Mouse (Mus musculus) forebrain, postnatal 0 days (tissue): ENCODE results near the gene Tradd. TPM values are rescaled to one million over a fixed set of nuclear protein-coding genes. Genes with fewer than 3 reads are reported as not detected.
A peak's percentile ranks its signal among the peaks of the same experiment; 100 is the strongest.

ENCODE experiments used
- ATAC-seq: fragments of 200-750 bp; cut with Nextera tagmentation; 2 replicates; pipeline ENCODE4 v1.8.0; 2017; ENCODE audit warnings: mild to moderate bottlenecking, moderate library complexity
- DNase-seq: peaks from one replicate; pipeline ENCODE4 v3.0.0-alpha.2; 2015
- H3K27ac ChIP-seq: fragments of 300-500 bp; sonication (generic); 2 replicates; pipeline ENCODE4 v1.5.1; 2014; ENCODE audit warnings: low read depth, mild to moderate bottlenecking, antibody characterized with exemption, low read length, moderate library complexity, mixed read lengths
- H3K27me3 ChIP-seq: fragments of 300-500 bp; sonication (generic); 2 replicates; pipeline ENCODE4 v1.6.1; 2014; ENCODE audit warnings: mild to moderate bottlenecking, low read length, mixed read lengths; ENCODE audit not compliant: insufficient read depth
- H3K36me3 ChIP-seq: fragments of 300-500 bp; sonication (generic); 2 replicates; pipeline ENCODE4 v1.6.1; 2014; ENCODE audit warnings: mild to moderate bottlenecking, moderate library complexity; ENCODE audit not compliant: insufficient read depth
- H3K4me1 ChIP-seq: fragments of 300-500 bp; sonication (generic); 2 replicates; pipeline ENCODE4 v1.6.1; 2014; ENCODE audit warnings: antibody characterized with exemption; ENCODE audit not compliant: insufficient read depth
- H3K4me2 ChIP-seq: fragments of 300-500 bp; sonication (generic); 2 replicates; pipeline ENCODE4 v1.6.1; 2014; ENCODE audit warnings: low read depth, mild to moderate bottlenecking, moderate library complexity
- H3K4me3 ChIP-seq: fragments of 300-500 bp; sonication (generic); 2 replicates; pipeline ENCODE4 v1.5.1; 2014; ENCODE audit warnings: low read depth, low read length, mixed read lengths
- H3K9ac ChIP-seq: fragments of 300-500 bp; sonication (generic); 2 replicates; pipeline ENCODE4 v1.6.1; 2014; ENCODE audit warnings: mild to moderate bottlenecking
- H3K9me3 ChIP-seq: fragments of 300-500 bp; sonication (generic); 2 replicates; pipeline ENCODE4 v1.6.1; 2016; ENCODE audit warnings: low read length
- CTCF ChIP-seq: sonication (generic); IDR thresholded peaks from 2 replicates; pipeline ENCODE4 v1.5.1; 2016; ENCODE audit warnings: antibody characterized with exemption, control low read depth, low read depth
- WGBS: fragments of 180-500 bp; shearing (Covaris S2); extraction: QIAGEN DNeasy Blood & Tissue Kit; methylation state at CpG from one replicate; pipeline ENCODE4 v1.1.7; 2014; 5-methylcytosine and 5-hydroxymethylcytosine counted together
- polyA plus RNA-seq: library from polyadenylated mRNA; unstranded; fragments of >200 nt; fragmentation: Nextera tagmentation; extraction: Ambion mirVana; gene quantifications from 2 replicates; pipeline ENCODE4 v1.2.1, GENCODE M21; 2015
- total RNA-seq: library from RNA; depleted of rRNA; stranded (reverse); fragments of >200 nt; gene quantifications from 2 replicates; pipeline ENCODE4 v1.2.3, GENCODE M21; 2014

The Tradd gene
- total and polyA plus RNA-seq, 2 experiments from 2014 or later = 14.0 to 14.7 TPM

DNA sequence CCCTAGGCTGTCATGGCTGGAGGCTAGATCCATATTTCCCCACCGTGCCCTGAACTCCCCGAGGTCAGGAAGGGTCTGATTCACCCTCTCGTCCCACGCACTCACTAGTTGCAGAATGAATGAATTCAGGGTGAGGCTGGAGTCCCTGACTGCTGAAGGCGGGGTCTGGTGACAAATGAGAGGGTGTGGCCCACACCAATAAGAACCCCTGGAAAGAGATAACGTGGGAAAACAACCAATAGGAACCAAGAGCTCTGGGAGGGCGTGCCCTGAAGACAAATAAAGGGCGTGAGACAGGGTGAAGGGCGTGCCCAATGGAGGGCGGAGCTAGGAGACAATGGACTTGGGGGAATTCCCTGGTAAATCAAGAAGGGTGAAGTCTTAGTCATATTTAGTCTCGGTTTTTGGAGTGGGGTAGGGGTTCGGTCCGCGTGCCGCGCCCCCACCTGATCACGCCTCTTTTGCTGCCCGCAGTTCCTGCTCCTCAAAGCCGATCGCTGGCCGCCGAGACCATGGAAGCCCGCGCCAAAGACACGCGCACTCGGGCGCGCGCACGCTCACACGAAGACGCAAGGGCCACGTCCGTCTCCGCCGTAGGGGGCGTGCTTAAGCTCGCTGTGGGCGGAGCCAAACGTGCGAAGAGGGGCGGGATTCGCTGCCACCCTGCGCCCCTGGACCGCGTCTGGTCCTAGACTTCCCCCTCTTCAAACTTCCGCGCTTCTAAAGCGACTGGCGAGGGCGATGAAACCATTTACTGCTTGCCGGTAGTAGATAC lies 24.7 kb upstream of the Tradd start:
- WGBS = under 1% methylated on average over 53 of the region's 53 CpGs
- H3K9ac ChIP-seq = peak overlapping the region; percentile 83
- peak; percentile 99 for DNase-seq
- peak; percentile 94 for ATAC-seq
- TF ChIP-seq CTCF = peak; percentile 51
- H3K4me2 ChIP-seq = peak overlapping the region; percentile 69
- H3K4me3 ChIP-seq = peak overlapping the region; percentile 62
- H3K36me3 ChIP-seq = 0 out of 2 replicates have a peak, but pooled peaks cover 11% of the 10 kb centered on the region
- no peaks in the 10 kb centered on the region for H3K9me3 ChIP-seq
- peak overlapping the region; percentile 97 for H3K27ac ChIP-seq
- H3K4me1 ChIP-seq = peaks cover 29% of the 10 kb centered on the region
- H3K27me3 ChIP-seq = no peaks in the 10 kb centered on the region

GRCm38 (mm10) chr8:105288231-105288630 lies 23.8 kb upstream of the Tradd start:
- H3K4me2 ChIP-seq = peak overlapping the region; percentile 69
- ATAC-seq (no peak), DNase-seq (no peak)
- no peaks in the 10 kb centered on the region for H3K27me3 ChIP-seq
- peak overlapping the region; percentile 62 for H3K4me3 ChIP-seq
- H3K9me3 ChIP-seq = no peaks in the 10 kb centered on the region
- peak overlapping the region; percentile 83 for H3K9ac ChIP-seq
- TF ChIP-seq CTCF = peak; percentile 17; the same call in 1 of the 2 replicates
- peak overlapping the region; percentile 97; the same call in 1 of the 2 replicates for H3K27ac ChIP-seq
- peaks cover 16% of the 10 kb centered on the region for H3K36me3 ChIP-seq
- WGBS = 77% methylated on average over 5 of the region's 5 CpGs
- H3K4me1 ChIP-seq = peaks cover 29% of the 10 kb centered on the region

DNA sequence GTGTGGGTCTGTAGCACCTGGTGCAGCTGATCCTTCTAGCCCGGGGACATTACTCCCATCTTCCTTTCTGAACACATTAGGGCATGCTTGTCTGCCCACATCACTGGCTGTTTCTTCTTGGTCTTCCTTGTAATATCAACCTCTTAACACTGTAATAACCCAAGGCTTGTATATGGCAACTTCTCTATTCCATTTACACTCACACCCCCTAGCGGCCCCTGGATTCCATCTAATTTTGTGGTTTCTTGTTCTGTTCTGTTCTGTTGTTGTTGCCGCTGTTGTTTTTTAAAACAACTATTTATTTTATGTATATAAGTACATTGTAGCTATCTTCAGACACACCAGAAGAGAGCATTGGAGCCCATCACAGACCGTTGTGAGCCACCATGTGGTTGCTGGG lies 22.5 kb upstream of the Tradd start:
- Histone ChIP-seq H3K27ac (no peak overlapping the region), H3K9ac (no peak overlapping the region), H3K4me1 (peaks cover 29% of the 10 kb centered on the region), H3K4me3 (no peak overlapping the region), H3K9me3 (no peaks in the 10 kb centered on the region), H3K4me2 (peak overlapping the region; percentile 69), H3K27me3 (no peaks in the 10 kb centered on the region), H3K36me3 (peaks cover 28% of the 10 kb centered on the region)
- WGBS = 91% methylated on average over 4 of the region's 4 CpGs
- ATAC-seq (no peak), DNase-seq (no peak)
- TF ChIP-seq CTCF = no peak

DNA sequence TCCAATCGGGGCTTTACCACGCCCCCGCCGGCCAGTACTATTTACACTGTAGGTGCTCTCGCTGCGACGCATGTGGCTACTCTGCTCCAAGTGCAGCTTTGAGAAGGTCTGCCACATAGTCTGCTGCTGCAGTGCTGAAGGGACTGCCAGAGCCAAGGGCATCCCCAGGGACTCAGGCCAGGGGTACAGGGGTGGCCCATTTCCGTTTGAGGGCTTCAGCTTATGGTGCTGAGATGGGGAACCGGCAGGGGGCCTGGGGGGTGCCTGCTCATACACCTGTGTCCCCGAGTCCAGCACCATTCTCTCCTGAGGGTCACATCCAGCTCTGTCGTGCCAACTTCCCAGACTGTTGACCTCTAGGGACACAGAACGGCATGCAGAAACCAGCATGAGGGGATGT lies 21.1 kb upstream of the Tradd start:
- Histone ChIP-seq H3K4me2 (no peak overlapping the region), H3K27me3 (no peaks in the 10 kb centered on the region), H3K36me3 (peaks cover 35% of the 10 kb centered on the region), H3K4me1 (peaks cover 22% of the 10 kb centered on the region), H3K27ac (no peak overlapping the region), H3K4me3 (no peak overlapping the region), H3K9ac (no peak overlapping the region), H3K9me3 (no peaks in the 10 kb centered on the region)
- WGBS = 49% methylated on average over 12 of the region's 12 CpGs
- DNase-seq (no peak), ATAC-seq (no peak)
- TF ChIP-seq CTCF = no peak

DNA sequence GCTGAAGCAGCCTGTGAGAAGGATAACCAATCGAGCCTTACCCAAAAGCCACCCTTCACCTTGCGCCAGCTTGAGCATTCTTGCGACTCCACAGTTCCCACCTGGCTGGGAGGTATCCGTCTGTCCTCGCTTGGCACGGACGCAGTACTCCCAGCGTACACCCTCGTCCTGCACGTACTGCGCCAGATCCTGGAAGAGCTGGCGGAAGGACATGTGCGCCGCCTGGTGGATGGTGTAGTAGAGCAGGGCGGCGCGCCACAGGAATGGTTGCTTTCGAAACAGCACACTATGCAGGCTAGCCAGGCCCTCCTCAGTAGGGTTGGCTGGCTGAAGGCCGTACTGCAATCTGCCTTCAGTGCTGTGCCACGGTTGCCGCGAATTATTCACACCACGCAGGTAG lies 18.7 kb upstream of the Tradd start:
- H3K27ac ChIP-seq = no peak overlapping the region
- H3K9ac ChIP-seq = no peak overlapping the region
- no peak overlapping the region for H3K4me2 ChIP-seq
- H3K4me3 ChIP-seq = no peak overlapping the region
- ATAC-seq = no peak
- peaks cover 4% of the 10 kb centered on the region; the same call in 1 of the 2 replicates for H3K27me3 ChIP-seq
- H3K4me1 ChIP-seq = peaks cover 17% of the 10 kb centered on the region; the same call in 1 of the 2 replicates
- DNase-seq = no peak
- H3K36me3 ChIP-seq = peaks cover 42% of the 10 kb centered on the region
- no peaks in the 10 kb centered on the region for H3K9me3 ChIP-seq
- WGBS = 26% methylated on average over 23 of the region's 23 CpGs
- peak; percentile 73 for TF ChIP-seq CTCF

- WGBS = 85% methylated on average over 4 of the region's 4 CpGs
- H3K36me3 ChIP-seq = peaks cover 42% of the 10 kb centered on the region
- TF ChIP-seq CTCF = no peak
- H3K4me3 ChIP-seq = no peak overlapping the region
- no peak overlapping the region for H3K9ac ChIP-seq
- H3K27ac ChIP-seq = no peak overlapping the region
- H3K9me3 ChIP-seq = no peaks in the 10 kb centered on the region
- peaks cover 9% of the 10 kb centered on the region for H3K27me3 ChIP-seq
- DNase-seq (no peak), ATAC-seq (no peak)
- H3K4me2 ChIP-seq = no peak overlapping the region
- H3K4me1 ChIP-seq = peaks cover 13% of the 10 kb centered on the region; the same call in 1 of the 2 replicates
Observed at GRCm38 (mm10) chr8:105282239-105282638, 17.8 kb upstream of the Tradd start.

GRCm38 (mm10) chr8:105281821-105282220 lies 17.4 kb upstream of the Tradd start:
- 92% methylated on average over 12 of the region's 12 CpGs for WGBS
- H3K27ac ChIP-seq = no peak overlapping the region
- H3K4me2 ChIP-seq = no peak overlapping the region
- no peak for DNase-seq
- no peak for ATAC-seq
- no peaks in the 10 kb centered on the region for H3K9me3 ChIP-seq
- peaks cover 13% of the 10 kb centered on the region for H3K27me3 ChIP-seq
- peaks cover 42% of the 10 kb centered on the region for H3K36me3 ChIP-seq
- H3K4me1 ChIP-seq = peaks cover 9% of the 10 kb centered on the region; the same call in 1 of the 2 replicates
- no peak overlapping the region for H3K9ac ChIP-seq
- no peak overlapping the region for H3K4me3 ChIP-seq
- no peak for TF ChIP-seq CTCF
